Mouse (Mus musculus) brain, embryonic 14.5 days (tissue): Measurements from ENCODE around the gene Chd4. TPM values are rescaled to one million over a fixed set of nuclear protein-coding genes. Genes with fewer than 3 reads are reported as not detected.
A peak's percentile ranks its signal among the peaks of the same experiment; 100 is the strongest.
"Not testable (repeated sequence)": the region's sequence is repeated elsewhere in the genome, so short reads cannot be mapped to it uniquely, and the experiment has no call there.

Experiments used
- DNase-seq: peaks from one replicate; pipeline ENCODE4 v3.0.0-alpha.2; 2011; ENCODE audit warnings: low read depth
- CTCF ChIP-seq: fragments of 200-500 bp; IDR thresholded peaks from 2 replicates; pipeline ENCODE4 v1.5.1; 2012; ENCODE audit warnings: inconsistent platforms, mild to moderate bottlenecking, moderate library complexity, borderline replicate concordance; ENCODE audit not compliant: insufficient read depth, insufficient read length; ENCODE audit errors: extremely low read depth
- POLR2A ChIP-seq: fragments of 200-500 bp; IDR thresholded peaks from 2 replicates; pipeline ENCODE4 v1.6.1; 2012; ENCODE audit warnings: mild to moderate bottlenecking, inconsistent platforms, borderline replicate concordance; ENCODE audit not compliant: poor library complexity, insufficient read depth, insufficient read length, severe bottlenecking; ENCODE audit errors: extremely low read depth
- polyA plus RNA-seq: library from polyadenylated mRNA; depleted of rRNA; stranded (reverse); fragments of >200 nt; gene quantifications from 2 replicates; pipeline ENCODE4 v1.2.3, GENCODE M21; 2012

The Chd4 gene
- polyA plus RNA-seq, 1 experiment: 142 TPM

- DNase-seq: no peak
- TF ChIP-seq CTCF: no peak
- no peak for TF ChIP-seq POLR2A
These were observed 61.3 kb downstream of the Chd4 start for GRCm38 (mm10) chr6:125156903-125157614.

GRCm38 (mm10) chr6:125158944-125159492 lies 63.2 kb downstream of the Chd4 start:
- TF ChIP-seq POLR2A (no peak), CTCF (no peak)

GRCm38 (mm10) chr6:125159773-125160557 lies 64.2 kb downstream of the Chd4 start:
- DNase-seq: no peak

More at GRCm38 (mm10) chr6:125158944-125159492, 63.2 kb downstream of the Chd4 start:
- DNase-seq: no peak

GRCm38 (mm10) chr6:125160558-125160853 lies 64.7 kb downstream of the Chd4 start:
- no peak for DNase-seq
- TF ChIP-seq CTCF: no peak
- no peak for TF ChIP-seq POLR2A

More at GRCm38 (mm10) chr6:125159773-125160557, 64.2 kb downstream of the Chd4 start:
- TF ChIP-seq POLR2A (no peak), CTCF (no peak)

GRCm38 (mm10) chr6:125160854-125161760 lies 65.3 kb downstream of the Chd4 start:
- DNase-seq: peak; percentile 42
- TF ChIP-seq POLR2A (0 out of 2 replicates have a peak, but pooled peaks have one; percentile 5), CTCF (no peak)

GRCm38 (mm10) chr6:125161971-125162370 lies 66.2 kb downstream of the Chd4 start:
- TF ChIP-seq CTCF: peak; percentile 61; the same call in 1 of the 2 replicates
- DNase-seq: peak; percentile 82

GRCm38 (mm10) chr6:125162615-125163305 lies 67.0 kb downstream of the Chd4 start:
- DNase-seq: not testable (repeated sequence)

GRCm38 (mm10) chr6:125163801-125164657 lies 68.2 kb downstream of the Chd4 start:
- peak; percentile 50 for DNase-seq

GRCm38 (mm10) chr6:125164672-125165327 lies 69.0 kb downstream of the Chd4 start:
- DNase-seq: peak; percentile 87
- TF ChIP-seq POLR2A (no peak; the same call in 1 of the 2 replicates), CTCF (no peak)

More at GRCm38 (mm10) chr6:125163801-125164657, 68.2 kb downstream of the Chd4 start:
- TF ChIP-seq CTCF (no peak), POLR2A (no peak)
